Mouse (Mus musculus): ENCODE results near the gene Gm49776.
"Not testable (repeated sequence)": the region's sequence is repeated elsewhere in the genome, so short reads cannot be mapped to it uniquely, and the experiment has no call there.

Gene Gm49776

DNA sequence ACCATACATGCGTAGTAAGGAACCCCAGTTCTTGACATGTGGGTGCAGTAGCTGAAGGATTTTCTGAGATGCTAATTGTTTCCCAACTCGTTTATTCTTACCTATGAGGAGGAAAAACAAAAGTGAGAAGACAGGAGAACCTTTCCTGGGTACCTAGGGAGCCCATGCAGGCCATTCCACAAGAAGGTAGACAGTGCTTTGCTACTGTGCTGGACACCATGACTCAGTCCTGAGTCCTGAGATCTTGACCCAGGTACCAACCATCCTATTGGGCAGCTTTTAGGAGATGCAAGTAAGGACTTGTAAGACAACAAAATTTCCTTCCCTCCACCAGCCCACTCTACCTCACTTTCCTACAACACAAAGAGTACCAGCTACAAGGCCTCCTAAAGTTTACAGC, at the start of gene Gm49776:
TSS of gene Gm49776 (minus strand) at position 101 of the 400 bp plus-strand sequence.
- DNase-seq: no peak

DNA sequence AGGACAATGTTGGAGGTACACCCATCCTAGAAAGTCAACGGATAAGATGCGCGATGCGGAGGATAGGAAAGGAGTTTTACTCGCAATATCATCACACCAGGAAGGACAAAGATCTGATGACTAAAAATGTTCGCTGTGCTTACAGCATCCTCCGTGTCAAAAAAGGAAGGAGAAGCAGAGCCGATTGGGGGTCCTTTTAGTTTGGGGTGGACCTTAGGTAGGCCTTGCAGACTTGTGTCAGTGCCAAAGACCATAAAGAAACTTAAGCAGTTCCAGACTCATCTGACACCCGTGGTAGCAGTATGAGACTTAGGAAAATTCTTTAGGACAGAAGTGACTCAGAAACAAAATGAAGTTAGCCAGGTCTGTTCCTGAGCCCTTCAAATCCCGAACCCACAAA, 31.5 kb upstream of the Gm49776 start:
- DNase-seq: not testable (repeated sequence)

DNA sequence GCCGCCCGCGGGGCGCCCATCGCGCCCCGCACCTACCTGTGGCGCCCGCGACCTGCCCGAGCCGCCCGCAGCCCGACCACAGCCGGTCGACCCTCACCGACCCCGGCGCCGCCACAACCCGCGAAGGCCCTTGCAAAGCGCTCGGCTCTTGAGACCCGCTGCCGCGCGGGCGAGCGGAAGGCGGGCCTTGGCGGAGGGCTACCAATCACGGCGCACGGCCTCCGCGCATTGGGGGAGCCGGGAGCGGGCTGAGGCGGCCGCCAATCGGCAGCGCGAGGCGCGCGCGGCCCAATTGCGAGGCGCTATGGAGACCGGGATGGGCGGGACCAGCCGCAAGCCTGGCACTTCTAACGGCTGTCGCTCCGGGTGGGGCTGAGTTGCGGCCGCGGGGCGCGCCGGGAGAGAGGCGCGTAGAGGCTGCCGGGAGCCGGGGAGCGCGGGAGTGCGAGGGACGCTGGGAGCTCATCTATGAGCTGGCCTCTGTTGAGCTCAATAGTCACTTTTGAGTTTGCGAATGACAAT, 31.0 kb upstream of the Gm49776 start, which contains the start of gene Dgcr8:
TSS of gene Dgcr8 (minus strand) at position 180 of the 522 bp plus-strand sequence.
- peak; percentile 98 for DNase-seq

DNA sequence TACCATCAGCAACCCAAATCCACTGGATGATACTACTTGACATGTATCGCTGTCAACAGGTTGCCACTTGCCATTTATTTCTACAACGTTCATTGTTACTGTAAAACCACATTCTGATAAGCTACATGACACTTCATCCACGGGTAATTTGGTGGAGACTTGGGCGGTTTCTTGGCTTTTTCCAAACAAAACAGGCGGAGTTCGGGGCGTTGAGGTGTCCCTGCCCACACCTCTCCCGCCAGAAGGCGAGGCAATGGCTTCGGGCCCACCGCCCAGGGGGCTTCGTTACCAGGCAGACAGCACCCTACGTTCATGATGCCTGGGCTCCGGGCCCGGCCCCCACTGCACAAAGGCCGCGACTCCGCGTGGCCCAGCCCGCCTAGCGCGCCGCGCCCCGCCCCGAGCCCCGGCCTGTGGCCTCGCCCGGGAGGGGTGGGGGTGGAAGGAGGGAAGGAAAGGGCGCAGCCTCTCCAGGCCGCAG, 30.5 kb upstream of the Gm49776 start:
- DNase-seq: no peak

DNA sequence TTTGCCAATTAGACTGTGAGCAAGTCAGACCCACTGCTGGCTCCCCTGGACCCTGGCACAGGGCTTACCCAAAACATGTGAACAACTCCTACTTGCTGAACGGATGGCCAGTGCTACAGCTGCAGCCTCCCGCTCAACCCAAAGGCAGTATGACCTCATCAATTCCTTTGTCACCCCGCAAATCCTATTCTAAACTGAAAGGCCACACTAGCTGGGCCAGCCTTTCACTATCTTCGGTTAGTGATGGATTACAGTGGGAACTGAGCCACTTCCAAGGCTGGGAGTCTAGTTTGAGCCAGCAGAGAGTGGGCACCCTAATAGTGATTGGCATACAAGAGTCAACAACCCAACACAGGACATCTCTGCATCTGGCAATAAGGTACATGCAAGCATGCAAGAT, 30.0 kb upstream of the Gm49776 start:
- DNase-seq: peak; percentile 19

DNA sequence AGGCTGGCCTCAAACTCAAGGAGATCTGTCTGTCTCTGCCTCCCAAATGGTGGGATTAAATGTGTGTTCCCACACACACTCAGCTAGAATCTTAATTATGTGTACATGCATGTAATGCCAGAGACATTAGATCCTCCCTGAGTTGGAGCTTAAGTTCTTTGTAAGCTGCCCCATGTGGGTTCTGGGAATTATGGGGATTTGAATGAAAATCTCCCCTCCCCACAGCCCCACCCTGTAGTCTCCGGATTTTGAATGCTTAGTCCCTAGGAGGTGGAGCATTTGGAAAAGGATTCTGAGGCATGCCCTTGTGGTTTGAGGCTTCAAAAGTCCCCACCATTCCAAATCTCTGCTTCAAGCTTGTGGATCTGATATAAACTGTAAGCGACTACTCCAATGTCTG, 17.0 kb upstream of the Gm49776 start:
- DNase-seq: no peak

DNA sequence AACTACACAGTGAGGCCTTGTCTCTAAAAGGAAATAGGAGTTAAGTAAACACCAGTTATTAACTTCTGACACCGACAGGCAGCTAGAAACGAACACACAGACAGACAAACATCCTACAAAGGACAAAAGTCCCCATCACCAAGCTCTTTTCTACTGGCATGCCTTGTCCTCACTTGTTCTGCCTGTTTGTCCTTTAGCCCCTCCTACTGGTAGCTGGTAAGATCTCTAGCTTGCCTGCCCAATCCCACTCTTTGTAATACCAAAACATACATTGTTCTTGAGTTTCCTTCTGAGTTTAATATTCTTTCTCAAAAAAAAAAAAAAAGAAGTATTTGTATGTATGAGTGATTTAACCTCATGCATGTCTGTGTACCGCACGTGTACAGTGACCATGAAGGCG, 10.1 kb upstream of the Gm49776 start:
- no peak for DNase-seq

DNA sequence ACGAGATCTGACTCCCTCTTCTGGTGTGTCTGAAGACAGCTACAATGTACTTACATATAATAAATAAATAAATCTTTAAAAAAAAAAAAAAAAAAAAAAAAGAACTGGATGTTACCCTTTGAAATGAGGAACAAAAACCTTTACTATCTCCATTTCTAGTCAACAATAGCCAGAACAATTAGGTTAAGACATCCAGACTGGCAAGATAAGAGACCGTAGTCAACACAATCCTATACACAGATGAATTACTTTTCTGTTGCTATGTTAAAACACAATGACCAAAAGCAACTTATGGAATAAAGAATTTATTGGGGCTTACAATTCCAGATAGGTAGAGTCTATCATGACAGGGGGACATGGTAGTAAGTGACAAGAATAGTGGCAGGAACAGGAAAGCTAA, 6.9 kb upstream of the Gm49776 start:
- DNase-seq: no peak

DNA sequence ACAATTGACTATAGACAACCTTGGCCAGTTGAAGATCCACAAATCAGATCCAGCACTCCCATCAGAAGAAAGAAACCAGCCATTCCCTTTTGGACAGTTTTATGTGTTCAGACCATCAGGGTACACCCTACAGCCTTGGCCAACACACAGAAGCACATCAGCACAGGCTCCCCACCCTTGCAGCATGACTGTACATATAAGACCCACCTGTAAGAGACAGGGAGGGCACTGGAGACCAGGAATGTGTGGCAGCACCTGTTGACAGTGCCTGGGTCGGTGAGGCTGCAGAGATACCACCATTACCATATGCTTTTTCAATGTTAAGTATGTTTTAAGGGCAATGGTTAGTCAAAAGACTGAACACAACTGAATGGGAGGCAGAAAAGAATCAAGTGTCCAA, 4.3 kb downstream of the Gm49776 start:
- DNase-seq: no peak

DNA sequence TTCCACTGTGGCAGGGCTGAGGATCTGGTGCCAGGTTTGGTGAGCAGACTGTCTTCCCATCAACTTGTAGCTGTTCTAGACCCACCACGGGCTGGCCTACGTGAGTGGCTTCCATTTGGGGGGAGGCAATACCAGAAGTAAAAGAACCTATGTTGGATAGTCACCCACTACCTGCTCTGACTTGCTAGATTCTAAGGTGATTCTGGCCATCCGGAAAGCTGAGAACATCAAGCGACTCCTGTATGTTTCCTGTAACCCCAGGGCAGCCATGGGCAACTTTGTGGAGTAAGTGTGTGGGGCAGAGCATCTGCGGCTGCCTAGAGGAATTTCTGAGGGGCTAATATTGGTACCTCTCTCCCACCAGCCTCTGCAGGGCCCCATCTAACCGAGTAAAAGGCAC, 5.4 kb downstream of the Gm49776 start:
- DNase-seq: no peak

DNA sequence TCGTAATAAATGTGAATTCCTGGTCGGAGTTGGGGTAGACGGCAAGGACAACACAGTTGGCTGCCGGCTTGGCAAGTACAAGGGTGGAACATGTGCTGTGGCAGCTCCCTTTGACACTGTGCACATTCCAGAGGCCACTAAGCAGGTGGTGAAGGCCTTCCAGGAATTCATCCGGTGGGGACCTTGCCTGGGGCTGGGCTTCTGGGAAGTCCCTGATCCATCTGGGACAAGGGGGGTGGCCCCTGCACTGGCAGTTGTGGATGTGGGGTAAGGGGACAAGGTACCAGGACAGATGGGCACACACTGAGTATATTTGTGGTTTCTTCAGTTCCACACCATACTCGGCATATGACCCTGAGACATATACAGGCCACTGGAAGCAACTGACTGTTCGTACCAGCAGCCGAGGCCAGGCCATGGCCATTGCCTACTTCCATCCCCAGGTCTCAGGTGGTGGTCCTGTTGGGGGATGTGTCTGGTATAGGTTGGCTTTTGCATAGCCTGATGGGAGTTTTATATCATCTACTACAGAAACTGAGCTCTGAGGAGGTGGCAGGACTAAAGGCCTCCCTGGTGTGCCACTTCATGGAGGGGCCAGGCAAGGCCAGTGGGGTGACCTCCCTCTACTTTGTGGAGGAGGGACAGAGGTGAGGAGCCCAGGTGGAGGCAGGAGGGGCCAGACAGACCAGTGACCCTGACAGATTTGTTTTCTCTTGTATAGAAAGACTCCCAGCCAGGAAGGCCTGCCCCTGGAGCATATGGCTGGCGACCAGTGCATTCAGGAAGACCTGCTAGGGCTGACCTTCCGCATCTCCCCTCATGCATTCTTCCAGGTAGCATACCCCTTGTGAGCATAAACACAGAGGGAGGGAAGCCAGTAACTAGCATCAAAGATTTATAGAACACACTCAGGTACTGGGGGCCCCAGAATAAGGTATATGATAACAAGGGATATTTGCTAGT, 7.0 kb downstream of the Gm49776 start:
- no peak for DNase-seq

DNA sequence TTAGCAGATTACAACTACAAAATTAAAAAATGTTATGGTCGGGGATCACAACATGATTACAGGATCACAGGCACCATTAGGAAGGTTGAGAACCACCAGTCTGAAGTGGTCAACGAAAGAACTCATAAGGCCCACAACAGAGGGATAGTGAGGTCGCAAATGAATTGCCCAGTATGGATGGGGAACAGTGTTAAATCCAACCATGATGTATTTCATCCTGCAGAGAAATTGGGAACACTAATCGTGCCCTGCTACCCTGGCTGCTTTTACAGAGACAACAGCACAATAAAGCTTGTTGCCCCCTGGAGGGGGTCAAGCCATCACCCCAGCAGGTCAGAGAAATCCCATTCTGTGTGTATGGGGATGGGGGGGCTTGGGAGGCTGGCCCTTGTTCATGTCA, 7.9 kb downstream of the Gm49776 start:
- DNase-seq: no peak

DNA sequence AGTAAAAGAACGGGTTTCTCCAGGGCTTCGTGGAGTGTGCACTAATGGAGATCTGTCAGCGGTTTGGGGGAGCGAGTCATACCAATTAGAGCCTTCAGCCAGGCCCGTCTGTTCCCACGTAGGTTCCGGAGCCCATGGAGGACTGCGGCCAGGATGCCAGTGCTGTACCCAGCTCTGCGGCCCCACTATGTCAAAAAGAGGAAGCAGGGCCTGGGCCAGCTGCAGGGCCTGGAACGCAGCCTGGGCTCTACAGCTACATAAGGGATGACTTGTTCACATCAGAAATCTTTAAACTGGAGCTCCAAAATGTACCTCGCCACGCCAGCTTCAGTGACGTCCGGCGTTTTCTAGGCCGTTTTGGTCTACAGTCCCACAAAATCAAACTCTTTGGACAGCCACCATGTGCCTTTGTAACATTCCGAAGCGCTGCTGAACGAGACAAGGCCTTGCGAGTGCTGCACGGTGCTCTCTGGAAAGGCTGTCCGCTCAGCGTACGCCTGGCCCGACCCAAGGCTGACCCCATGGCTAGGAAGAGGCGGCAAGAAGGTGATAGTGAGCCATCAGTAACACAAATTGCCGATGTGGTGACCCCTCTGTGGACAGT, 8.7 kb downstream of the Gm49776 start:
- peak; percentile 60 for DNase-seq

DNA sequence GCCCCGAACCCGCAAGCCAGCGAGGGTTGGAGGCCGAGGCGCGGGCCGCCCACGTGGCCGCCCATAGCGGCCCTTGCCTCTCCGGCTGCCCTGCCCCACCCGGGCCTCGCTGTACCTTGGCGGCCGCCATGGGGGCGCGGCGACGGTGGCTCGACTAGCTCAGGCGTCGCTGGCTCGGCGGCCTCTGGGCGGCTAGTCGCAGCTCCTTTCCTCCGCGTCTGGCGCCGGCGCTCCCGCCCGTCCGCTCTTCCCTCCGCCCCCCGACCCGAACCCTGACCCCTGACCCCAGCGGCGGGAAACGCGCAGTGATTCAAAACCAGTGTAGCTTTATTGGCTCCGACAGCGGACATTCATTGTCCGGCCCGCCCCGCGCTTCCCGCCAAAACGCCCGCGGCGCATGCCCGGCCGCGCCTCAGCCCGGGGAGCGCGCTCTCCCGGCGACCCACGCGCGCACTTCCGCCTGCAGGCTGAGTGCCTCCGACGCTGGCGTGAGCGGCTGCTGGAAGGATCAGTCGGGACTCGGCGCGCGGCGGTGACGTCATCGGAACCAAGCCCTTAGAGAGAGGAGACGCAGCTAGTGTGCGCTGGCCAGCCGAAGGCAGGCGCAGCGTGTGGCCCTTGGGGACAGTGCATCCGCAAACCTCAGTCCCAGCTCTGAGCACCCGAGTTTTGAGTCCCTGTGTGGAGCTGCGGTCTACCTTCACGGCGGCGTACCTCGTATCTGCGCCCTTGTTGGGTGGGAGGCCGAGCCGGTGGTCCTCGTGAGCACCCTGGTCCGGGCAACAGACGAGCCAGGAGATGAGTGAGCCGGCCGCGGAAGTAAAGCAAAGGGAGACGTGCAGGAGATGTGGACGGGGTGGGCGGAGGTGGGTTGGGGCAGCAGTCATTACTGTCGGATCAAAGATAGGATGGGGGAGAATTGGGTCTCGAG, 9.4 kb downstream of the Gm49776 start, which contains the start of the genes Trmt2a and Ranbp1:
TSS of gene Trmt2a (plus strand) at position 247 of the 931 bp plus-strand sequence.
TSS of gene Ranbp1 (minus strand) at position 300 of the 931 bp plus-strand sequence.
- DNase-seq: peak; percentile 97

DNA sequence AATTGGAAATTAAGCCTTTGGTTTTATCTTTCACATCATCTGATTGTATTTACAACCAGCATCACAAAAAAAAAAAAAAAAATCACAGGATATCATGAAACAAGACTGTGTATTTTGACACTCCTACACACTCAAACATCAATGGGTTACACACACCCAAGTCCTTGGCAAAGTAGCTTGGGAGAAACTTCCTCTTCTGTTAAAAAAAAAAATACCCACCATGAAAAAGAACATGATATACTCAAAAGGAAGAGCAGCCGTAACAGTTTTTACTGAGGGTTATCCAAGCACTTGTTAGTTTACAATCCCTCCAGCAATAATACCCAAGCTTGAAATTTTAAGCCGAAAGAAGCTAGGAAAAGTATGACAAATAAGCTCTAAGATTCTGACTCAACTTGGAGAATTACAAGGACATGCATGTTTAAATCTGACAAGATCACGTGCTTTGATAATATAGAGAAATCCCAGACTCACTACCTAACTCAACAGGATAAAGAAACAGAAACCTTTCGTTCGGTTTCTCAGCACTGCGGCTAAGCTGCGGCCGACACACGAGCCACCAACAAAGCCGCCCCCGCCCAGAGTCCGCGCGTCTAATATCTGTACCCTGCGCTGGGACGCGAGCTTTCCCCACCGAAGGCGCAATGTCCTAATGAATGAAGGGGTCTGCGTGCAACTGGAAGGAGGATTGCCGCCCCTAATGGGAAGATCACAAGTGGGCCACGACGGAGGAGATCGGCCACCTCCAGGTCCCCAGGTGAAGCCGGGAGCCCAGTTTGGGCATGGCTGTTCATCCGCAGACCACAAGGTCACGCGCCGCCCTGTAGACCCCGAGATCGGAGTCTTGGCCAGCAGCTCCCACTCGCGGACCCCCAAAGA, 10.4 kb downstream of the Gm49776 start:
- no peak for DNase-seq

DNA sequence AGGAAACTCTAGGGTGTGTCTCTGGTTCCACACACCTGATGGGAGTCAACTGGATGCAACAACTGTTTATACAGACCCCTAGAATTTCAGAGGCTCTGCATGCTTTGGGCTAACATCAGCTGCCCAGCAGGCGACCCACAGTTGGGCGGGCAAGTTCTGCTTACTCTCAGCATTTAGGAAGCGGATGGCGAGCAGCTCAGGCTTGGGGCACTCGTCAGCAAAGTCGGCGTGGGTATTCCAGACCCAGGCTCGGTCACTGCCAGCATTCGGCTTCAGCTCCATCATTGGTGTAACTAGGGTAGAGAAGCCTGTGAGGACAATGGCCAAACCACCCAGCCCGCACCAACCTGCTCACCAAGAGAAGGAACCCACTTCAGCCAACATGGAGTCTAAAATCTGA, 16.5 kb downstream of the Gm49776 start:
- DNase-seq: no peak

DNA sequence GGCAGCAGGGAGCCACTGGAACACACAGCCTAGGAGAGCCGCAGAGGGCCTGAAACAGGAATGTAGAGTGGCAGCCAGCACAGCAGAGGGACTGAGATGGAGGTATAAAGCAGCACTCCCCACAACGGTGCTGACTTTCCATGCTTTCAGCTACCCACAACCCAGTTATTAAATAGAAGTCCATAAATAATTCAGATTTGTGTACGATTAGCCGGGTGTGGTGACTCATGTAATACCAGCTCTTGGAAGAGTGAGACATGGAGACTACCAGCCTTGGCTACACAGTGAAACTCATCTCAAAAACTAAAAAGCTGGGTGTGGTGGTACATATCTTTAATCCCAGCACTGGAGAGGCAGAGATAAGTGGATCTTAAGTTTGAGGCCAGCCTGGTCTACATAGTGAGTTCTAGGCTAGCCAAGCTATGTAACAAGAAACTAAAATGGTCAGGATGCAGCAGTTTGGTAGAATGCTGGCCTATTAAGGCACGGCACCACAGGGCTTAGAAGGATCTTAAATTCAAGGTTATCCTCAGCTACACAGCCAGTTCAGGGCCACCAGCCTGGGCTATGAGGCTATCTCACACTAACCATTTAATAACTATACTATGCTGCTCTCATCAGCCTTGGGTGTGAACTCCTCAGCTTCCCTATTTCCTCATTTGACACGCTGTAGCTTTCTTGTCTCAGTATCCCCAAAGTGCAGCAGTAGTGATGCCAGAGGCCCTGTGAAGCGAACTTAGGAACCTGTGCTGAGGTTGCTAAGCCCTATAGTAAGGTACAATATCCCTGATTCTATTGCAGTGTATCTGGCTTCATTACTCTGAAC, 21.2 kb downstream of the Gm49776 start:
- no peak for DNase-seq

DNA sequence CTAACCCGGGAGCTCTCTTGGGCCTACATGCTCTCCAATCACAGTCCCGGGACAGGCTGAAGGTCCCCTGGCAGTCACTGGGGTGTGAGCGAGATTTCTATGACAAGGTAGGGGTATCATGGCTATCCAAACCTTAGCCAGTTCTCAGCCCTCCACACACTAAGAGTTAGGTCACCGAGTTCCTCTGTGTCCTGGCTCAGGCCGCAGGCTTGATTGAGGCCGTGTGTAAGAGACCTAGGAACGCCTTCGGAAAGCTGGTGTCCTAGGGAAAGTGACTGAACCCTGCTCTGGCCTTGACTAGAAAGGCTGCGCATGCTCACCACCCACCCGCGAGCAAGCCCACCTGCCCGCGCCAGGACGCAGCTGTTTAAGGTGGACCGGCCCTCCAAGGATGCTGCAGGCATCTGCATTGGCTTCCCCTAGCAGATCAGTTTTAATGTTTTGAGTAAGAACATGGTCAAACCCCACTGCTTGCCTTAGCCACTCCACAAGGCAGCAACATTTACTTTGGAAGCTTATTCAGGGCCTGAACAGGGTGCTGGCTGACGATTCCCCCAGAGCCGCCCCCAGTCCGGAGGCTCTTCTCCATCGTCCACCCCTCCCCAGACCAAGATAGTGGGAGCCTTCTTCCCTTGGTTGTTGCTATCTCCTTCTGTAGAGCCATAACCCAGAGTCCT, 22.6 kb downstream of the Gm49776 start:
- peak; percentile 64 for DNase-seq

DNA sequence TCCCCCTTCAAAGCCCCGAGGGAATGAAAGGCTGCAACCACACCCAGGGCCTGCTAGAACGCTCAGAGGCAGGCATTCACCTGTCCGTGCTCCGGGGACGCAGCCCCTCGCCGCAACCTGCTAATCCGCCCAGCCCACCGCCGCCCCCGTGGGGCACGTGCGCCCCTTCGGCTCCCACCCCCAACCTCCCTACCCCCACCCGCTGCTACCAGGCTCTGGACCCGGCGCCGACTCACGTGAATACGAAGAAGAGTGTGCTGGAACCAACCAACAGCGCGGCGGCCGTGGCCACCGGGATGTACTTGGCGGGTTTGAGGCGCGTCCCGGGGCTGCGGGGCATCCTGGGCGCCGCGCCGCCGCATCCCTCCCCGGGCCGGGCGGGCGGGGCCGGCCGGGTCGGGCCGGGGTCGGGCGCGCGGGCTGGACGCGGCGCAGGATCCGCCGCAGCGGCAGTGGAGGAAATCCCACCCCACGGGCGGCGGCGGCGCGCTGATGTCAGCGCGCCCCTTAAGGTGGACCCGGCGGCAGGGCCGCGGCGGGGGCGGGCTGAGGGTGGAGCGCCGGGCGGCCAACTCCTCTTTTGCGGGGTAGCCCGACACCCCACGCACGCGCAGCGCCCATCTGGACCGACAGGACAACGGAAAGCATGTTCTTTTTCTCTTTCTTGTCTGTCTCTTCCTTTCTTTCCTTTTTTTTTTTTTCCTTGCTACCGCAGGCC, 23.3 kb downstream of the Gm49776 start, which contains the start of gene Zdhhc8:
TSS of gene Zdhhc8 (minus strand) at position 466 of the 718 bp plus-strand sequence.
- DNase-seq: peak; percentile 71
